Mouse (Mus musculus) midbrain, embryonic 14.5 days (tissue): ENCODE data around the gene Nol8. TPM values are rescaled to one million over a fixed set of nuclear protein-coding genes. Genes with fewer than 3 reads are reported as not detected.

Experiments
- ATAC-seq: fragments of 200-750 bp; cut with Nextera tagmentation; 2 replicates; pipeline ENCODE4 v1.8.0; 2017; ENCODE audit warnings: moderate number of reproducible peaks, moderate library complexity; ENCODE audit not compliant: low FRiP score, low TSS enrichment
- DNase-seq: peaks from one replicate; pipeline ENCODE4 v3.0.0-alpha.2; 2015
- H3K27ac ChIP-seq: fragments of 300-500 bp; sonication (generic); replicated peaks from 2 replicates; pipeline ENCODE4 v1.5.1; 2014; ENCODE audit warnings: mild to moderate bottlenecking, low read depth, low read length, moderate library complexity
- H3K27me3 ChIP-seq: fragments of 300-500 bp; sonication (generic); 2 replicates; pipeline ENCODE4 v1.6.1; 2014; ENCODE audit warnings: low read length, control low read depth, mixed read lengths; ENCODE audit not compliant: control insufficient read depth, insufficient read depth
- H3K36me3 ChIP-seq: fragments of 300-500 bp; sonication (generic); 2 replicates; pipeline ENCODE4 v1.6.1; 2014; ENCODE audit warnings: low read length, control low read depth; ENCODE audit not compliant: control insufficient read depth, insufficient read depth
- H3K4me1 ChIP-seq: fragments of 300-500 bp; sonication (generic); 2 replicates; pipeline ENCODE4 v1.6.1; 2014; ENCODE audit warnings: mild to moderate bottlenecking, antibody characterized with exemption, low read length, control low read depth; ENCODE audit not compliant: control insufficient read depth, insufficient read depth
- H3K4me2 ChIP-seq: fragments of 300-500 bp; sonication (generic); 2 replicates; pipeline ENCODE4 v1.6.1; 2014; ENCODE audit warnings: mild to moderate bottlenecking, low read length, moderate library complexity
- H3K4me3 ChIP-seq: fragments of 300-500 bp; sonication (generic); replicated peaks from 2 replicates; pipeline ENCODE4 v1.5.1; 2014; ENCODE audit warnings: low read depth, low read length
- H3K9ac ChIP-seq: fragments of 300-500 bp; sonication (generic); replicated peaks from 2 replicates; pipeline ENCODE4 v1.6.1; 2014; ENCODE audit warnings: mild to moderate bottlenecking, low read length, moderate library complexity
- H3K9me3 ChIP-seq: fragments of 300-500 bp; sonication (generic); 2 replicates; pipeline ENCODE4 v1.6.1; 2016; ENCODE audit warnings: low read length, control low read depth, mixed read lengths; ENCODE audit not compliant: control insufficient read depth
- WGBS: fragments of 180-500 bp; shearing (Covaris S2); extraction: QIAGEN DNeasy Blood & Tissue Kit; methylation state at CpG from one replicate; pipeline ENCODE4 v1.1.7; 2014; 5-methylcytosine and 5-hydroxymethylcytosine counted together
- polyA plus RNA-seq: library from polyadenylated mRNA; unstranded; fragments of >200 nt; fragmentation: Nextera tagmentation; extraction: Ambion mirVana; gene quantifications from 2 replicates; pipeline ENCODE4 v1.2.1, GENCODE M21; 2014

Gene Nol8
- polyA plus RNA-seq, 1 experiment from 2014 or later: 22.4 TPM

GRCm38 (mm10) chr13:49712047-49712721 is 59.3 kb downstream of the Nol8 start:
- 97% methylated on average over 12 of the region's 12 CpGs for WGBS
- no peak for DNase-seq

GRCm38 (mm10) chr13:49719310-49719709 is 66.4 kb downstream of the Nol8 start:
- no peaks in the 10 kb centered on the region for H3K27me3 ChIP-seq
- no peaks in the 10 kb centered on the region for H3K9me3 ChIP-seq
- no peak overlapping the region for H3K27ac ChIP-seq
- ATAC-seq (no peak), DNase-seq (no peak)
- WGBS: 87% methylated on average over 3 of the region's 3 CpGs
- no peak overlapping the region for H3K4me3 ChIP-seq
- peaks cover 99% of the 10 kb centered on the region for H3K36me3 ChIP-seq
- H3K9ac ChIP-seq: no peak overlapping the region
- H3K4me1 ChIP-seq: no peaks in the 10 kb centered on the region
- no peak overlapping the region for H3K4me2 ChIP-seq

More at GRCm38 (mm10) chr13:49712047-49712721, 59.3 kb downstream of the Nol8 start:
- ATAC-seq: no peak
- Histone ChIP-seq H3K4me3 (no peak overlapping the region), H3K9ac (no peak overlapping the region), H3K9me3 (no peaks in the 10 kb centered on the region), H3K4me2 (no peak overlapping the region), H3K4me1 (no peaks in the 10 kb centered on the region), H3K27me3 (no peaks in the 10 kb centered on the region), H3K36me3 (peaks cover 93% of the 10 kb centered on the region), H3K27ac (no peak overlapping the region)

Other genes starting within 250 kb of the Nol8 start
- 11.3 and 15.7 TPM in 2 replicates for gene Ippk, start 231.8 kb upstream of the Nol8 start, polyA plus RNA-seq
- gene Tes3-ps, start 159.8 kb upstream of the Nol8 start, polyA plus RNA-seq: 0.53 and 0.78 TPM in 2 replicates
- 0.97 and 1.2 TPM in 2 replicates for gene Ecm2, start 148.3 kb upstream of the Nol8 start, polyA plus RNA-seq
- gene Aspn, start 108.6 kb upstream of the Nol8 start, polyA plus RNA-seq: 0.27 and 0.88 TPM in 2 replicates
- 0.30 TPM in 1 of 2 replicates, not detected in the other for gene Omd, start 70.6 kb upstream of the Nol8 start, polyA plus RNA-seq
- gene Ogn, start 45.0 kb upstream of the Nol8 start, polyA plus RNA-seq: 0.59 and 7.7 TPM in 2 replicates
- gene Cenpp, start 293 bp upstream of the Nol8 start, polyA plus RNA-seq: 7.4 and 9.6 TPM in 2 replicates
- 35.9 and 53.4 TPM in 2 replicates for gene Iars, start 29.0 kb downstream of the Nol8 start, polyA plus RNA-seq
- gene Gm30302, start 145.9 kb downstream of the Nol8 start, polyA plus RNA-seq: not detected in 2 replicates